In the genomic region with DNA sequence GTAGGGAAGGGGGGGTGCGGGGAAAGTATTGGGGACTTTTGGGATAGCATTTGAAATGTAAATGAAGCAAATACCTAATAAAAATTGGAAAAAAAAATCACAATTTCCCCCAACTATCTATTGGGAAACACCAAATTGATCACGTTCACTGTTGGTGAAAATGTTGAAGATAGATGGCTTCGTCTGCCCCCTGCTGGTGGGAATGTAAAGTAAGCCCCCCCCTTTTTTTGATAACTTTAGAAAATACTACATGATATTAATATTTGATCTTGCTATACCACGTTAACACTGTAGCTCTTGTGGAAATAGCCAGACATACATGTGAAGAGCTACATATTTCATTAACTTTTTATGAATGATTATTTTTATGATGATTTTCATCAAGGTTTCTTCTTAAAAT, we compare ENCODE assay signal across 1 mouse cellular context.
A peak's percentile ranks its signal among the peaks of the same experiment; 100 is the strongest.
TF ChIP-seq lines count a peak whose summit lies in the region.

No protein-coding gene starts in this region.

TF ChIP-seq in MEL, 35 proteins besides CTCF, POLR2A, EP300 and RAD21:
- TF ChIP-seq MAZ (IDR thresholded peaks at IDR 0.05; ENCODE audit: low read depth, low read length) (peak; percentile 79; the same call in 1 of the 2 replicates), E2F4 (IDR thresholded peaks at IDR 0.05; ENCODE audit: borderline replicate concordance, low read depth, low read length) (no peak), RCOR1 (IDR thresholded peaks at IDR 0.05; ENCODE audit: low read depth, low read length) (no peak), HCFC1 (IDR thresholded peaks at IDR 0.05; ENCODE audit: low read depth, low read length) (no peak), MYC (IDR thresholded peaks at IDR 0.05; ENCODE audit: low read depth, low read length) (no peak), JUND (IDR thresholded peaks at IDR 0.05; ENCODE audit: low read depth, low read length) (no peak), ZNF384 (IDR thresholded peaks at IDR 0.05; ENCODE audit: low read depth, low read length) (no peak), TBP (IDR thresholded peaks at IDR 0.05; ENCODE audit: low read depth, low read length) (no peak), UBTF (IDR thresholded peaks at IDR 0.05; ENCODE audit: borderline replicate concordance, insufficient read depth, low read depth, low read length) (no peak), SMC3 (IDR thresholded peaks at IDR 0.05; ENCODE audit: low read depth, low read length) (0 out of 2 replicates have a peak, but pooled peaks have one; percentile 13), CHD1 (IDR thresholded peaks at IDR 0.05; ENCODE audit: low read depth, low read length) (no peak), SIN3A (IDR thresholded peaks at IDR 0.05; ENCODE audit: low read length) (0 out of 2 replicates have a peak, but pooled peaks have one; percentile 34), TCF12 (IDR thresholded peaks at IDR 0.05; ENCODE audit: low read depth, low read length) (no peak), BHLHE40 (IDR thresholded peaks at IDR 0.05; ENCODE audit: borderline replicate concordance, low read depth, low read length) (peak; percentile 27; the same call in 1 of the 2 replicates), POLR2AphosphoS5 (IDR thresholded peaks at IDR 0.05; ENCODE audit: borderline replicate concordance, low read depth, low read length) (no peak), ZC3H11A (IDR thresholded peaks at IDR 0.05; ENCODE audit: low read depth, low read length) (no peak), MAX (IDR thresholded peaks at IDR 0.05; ENCODE audit: low read length) (no peak), MYB (IDR thresholded peaks at IDR 0.05; ENCODE audit: low read depth, low read length) (no peak), MAFK (IDR thresholded peaks at IDR 0.05; ENCODE audit: borderline replicate concordance, low read depth, low read length) (no peak), USF2 (IDR thresholded peaks at IDR 0.05; ENCODE audit: borderline replicate concordance in 1 of 2, insufficient read depth in 1 of 2, low read depth in 1 of 2, low read length in 2 of 2) (no peak), TAL1 (IDR thresholded peaks at IDR 0.05; ENCODE audit: low read length) (no peak)
